Mouse (Mus musculus): ENCODE measurements at regions not wholly inside any gene's neighbourhood (a gene's known extent, or its start where the extent isn't known, plus 50 kb on each side); places are given as distances from the start of the nearest gene placed in this dataset.

DNA sequence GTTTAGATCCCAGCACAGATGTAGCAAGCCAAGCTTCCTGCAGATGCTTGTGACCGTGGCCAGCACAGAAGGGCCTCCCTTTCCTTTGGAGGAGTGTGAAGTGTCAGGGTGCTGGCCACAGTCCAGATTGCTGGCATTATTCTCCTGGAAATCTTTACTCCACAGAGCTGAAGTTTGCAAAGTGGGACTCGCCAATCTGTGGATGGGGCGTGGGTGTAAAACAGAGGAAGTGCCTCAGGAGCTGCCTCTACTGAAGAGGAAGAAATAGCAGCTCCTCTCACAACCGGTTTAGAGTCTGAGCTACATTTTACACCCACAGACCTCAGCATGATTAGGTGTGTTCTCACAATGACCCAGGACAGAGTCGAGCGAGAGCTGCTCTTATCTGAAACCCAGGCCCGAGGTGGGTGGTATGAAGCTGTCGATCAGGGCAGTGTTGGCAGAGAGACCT, 135.1 kb downstream of the Cdh26 start:
- TF ChIP-seq CTCF (IDR thresholded peaks at IDR 0.05; ENCODE audit: insufficient read depth, low read length) (no peak), POLR2A (IDR thresholded peaks at IDR 0.05; ENCODE audit: borderline replicate concordance, extremely low read depth, low read depth, low read length) (no peak)
